Mouse (Mus musculus): ENCODE results near the gene Pabpc1l.
"Not testable (repeated sequence)": the region's sequence is repeated elsewhere in the genome, so short reads cannot be mapped to it uniquely, and the experiment has no call there.

Pabpc1l gene

DNA sequence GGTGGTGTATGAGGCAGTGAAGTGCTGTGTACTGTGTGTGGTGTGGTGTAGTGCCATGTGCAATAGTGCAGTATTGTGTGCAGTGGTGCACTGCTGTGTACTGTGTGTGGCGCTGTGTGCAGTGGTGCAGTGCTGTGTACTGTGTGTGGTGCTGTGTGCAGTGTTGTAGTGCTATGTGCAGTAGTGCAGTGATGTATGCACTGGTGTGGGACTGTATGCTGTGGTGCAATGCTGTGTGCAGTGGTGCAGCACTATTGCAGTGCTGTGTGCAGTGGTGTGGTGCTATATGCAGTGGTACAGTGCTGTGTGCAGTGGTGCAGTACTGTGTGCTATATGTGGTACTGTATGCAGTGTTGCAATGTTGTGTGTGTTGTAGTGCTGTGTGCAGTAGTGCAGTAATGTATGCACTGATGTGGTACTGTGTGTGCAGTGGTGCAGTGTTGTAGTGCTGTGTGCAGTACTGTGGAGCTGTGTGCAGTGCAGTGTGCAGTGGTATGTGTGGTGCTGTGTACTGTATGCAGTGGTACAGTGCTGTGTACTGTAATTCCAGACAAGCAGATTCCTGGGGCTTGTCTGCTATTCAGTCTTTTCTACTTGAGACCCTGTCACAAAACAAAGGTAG lies 13.3 kb downstream of the Pabpc1l start:
- no peak for DNase-seq (ENCODE audit: low spot score)

GRCm38 (mm10) chr2:164040949-164041348 lies 15.7 kb downstream of the Pabpc1l start:
- no peak for DNase-seq (ENCODE audit: low spot score)

- no peak for DNase-seq (ENCODE audit: low spot score)
Measured at GRCm38 (mm10) chr2:164041523-164041922, 16.3 kb downstream of the Pabpc1l start.

GRCm38 (mm10) chr2:164047197-164047690 lies 22.0 kb downstream of the Pabpc1l start:
- peak; percentile 26 for DNase-seq (ENCODE audit: low spot score)

- DNase-seq (ENCODE audit: low spot score): no peak
Measured at GRCm38 (mm10) chr2:164053767-164054166, 28.5 kb downstream of the Pabpc1l start.

DNA sequence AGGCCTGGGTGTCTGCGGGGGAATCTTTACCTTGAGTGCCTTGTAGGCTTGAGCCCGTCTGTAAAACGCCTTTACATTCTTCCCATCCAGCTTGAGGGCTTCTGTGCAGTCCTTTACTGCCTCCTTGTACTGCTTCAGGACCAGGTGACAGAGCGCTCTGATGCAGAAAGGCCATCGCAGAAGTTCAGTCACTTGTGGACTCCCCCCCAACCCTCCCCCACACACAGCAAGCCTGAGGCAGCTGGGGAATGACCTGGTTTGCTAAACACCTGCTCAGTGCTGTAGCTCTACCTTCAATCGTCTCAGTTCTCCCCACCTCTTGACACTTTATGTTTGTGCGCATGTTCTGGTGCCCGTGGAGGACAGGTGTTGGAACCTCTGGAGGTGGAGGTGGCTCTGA lies 29.4 kb downstream of the Pabpc1l start:
- DNase-seq (ENCODE audit: low spot score): no peak

GRCm38 (mm10) chr2:164059634-164060235 lies 34.5 kb downstream of the Pabpc1l start:
- DNase-seq (ENCODE audit: low spot score): no peak

DNA sequence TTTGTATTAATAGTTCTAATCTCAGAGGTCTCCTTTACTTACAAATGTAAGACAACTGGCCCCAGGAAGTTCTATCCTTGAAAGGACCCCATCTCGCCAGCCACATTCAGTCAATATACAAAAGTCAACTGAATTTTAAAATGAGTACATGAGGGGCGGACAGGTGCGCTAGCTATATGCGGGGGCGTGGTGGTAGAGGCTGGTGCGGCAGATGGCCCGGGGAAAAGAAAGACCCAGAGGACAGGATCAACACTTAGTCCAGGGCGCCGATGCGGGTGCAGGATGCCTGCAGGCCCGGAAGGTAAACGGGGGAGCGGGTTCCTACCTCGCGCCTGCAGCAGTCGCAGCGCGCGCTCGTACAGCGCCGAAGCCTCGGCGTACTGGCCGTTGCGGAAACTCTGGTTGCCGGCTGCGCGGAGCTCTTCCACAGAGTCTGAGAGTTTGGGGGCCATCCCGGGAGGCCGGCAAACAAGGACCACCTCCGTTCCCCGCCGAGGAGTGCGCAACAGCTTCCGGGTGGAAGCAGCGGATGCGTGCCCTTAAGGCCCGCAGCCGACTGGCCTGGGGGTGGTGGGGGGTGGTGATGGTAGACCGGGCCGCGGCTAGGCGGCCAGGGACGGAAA lies 45.0 kb downstream of the Pabpc1l start, which contains the start of gene Stk4:
TSS of gene Stk4 (plus strand) at position 181 of the 623 bp plus-strand sequence.
- no peak for DNase-seq (ENCODE audit: low spot score)

- peak; percentile 92 for DNase-seq (ENCODE audit: low spot score)
Measured at GRCm38 (mm10) chr2:164070765-164071436, 45.7 kb downstream of the Pabpc1l start, which contains the start of gene Tomm34. Gene Tomm34, minus strand, starts transcription at chr2:164071169.

GRCm38 (mm10) chr2:164071437-164071820 lies 46.2 kb downstream of the Pabpc1l start:
- DNase-seq (ENCODE audit: low spot score): not testable (repeated sequence)

DNA sequence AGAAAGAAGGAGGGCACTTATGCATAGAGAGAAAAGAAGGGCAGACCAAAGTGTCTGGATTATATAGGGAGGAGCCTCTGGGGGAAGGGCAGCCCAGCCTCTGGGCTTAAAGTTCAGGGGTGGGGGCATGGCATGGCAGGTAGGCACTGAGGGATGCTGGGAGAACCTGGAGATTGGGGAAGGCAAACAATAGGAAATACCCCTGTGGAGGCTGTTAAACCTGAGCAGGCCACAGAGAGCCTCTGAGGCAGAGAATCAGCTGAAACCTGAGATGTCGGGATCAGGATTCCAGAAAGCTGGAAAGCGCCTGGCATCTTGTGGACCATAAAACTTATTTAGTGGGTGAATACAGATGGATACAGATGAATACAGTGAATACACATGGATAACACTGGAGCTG lies 46.9 kb downstream of the Pabpc1l start:
- DNase-seq (ENCODE audit: low spot score): no peak

DNA sequence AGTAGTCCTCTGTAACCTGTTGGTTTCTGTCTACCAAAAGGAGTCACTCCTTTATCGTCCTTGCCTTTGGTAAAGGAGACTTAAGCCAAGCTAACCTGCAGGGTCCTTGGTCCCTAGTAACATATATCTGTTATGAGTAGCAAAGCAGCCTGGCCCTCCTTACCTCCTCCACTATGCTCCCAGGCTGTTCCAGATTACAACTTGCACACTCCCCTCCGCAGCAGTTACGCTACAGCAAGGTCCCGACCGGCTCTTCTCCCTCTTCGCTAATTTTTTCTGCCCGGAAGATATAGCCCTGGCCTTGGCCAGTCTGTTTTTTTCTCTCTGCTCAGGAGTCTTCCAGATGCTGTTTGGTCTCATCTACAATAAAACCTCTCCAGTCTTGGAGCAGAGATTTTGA lies 47.9 kb downstream of the Pabpc1l start:
- no peak for DNase-seq (ENCODE audit: low spot score)

GRCm38 (mm10) chr2:164073918-164074578 lies 48.8 kb downstream of the Pabpc1l start:
- DNase-seq (ENCODE audit: low spot score): peak; percentile 97

DNA sequence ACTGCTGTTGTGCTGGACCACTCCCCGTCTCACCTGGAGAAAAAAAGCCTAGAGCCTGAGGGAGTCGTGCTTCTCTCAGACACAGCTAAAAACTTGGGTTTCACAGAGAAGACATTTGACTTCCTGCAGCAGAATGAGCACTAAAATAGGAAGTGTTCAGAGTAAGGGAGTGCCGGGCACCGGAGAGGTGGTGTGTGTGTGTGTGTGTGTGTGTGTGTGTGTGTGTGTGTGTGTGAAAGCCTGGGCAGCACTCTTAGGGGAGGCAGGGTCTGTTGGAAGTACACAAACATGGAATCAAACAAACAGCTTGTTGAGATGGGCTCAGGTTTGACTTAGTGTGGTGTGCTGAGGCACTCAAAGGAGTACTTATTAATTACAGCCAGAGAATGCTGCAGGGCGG lies 49.8 kb downstream of the Pabpc1l start:
- peak; percentile 10 for DNase-seq (ENCODE audit: low spot score)

GRCm38 (mm10) chr2:164076874-164077425 lies 51.7 kb downstream of the Pabpc1l start:
- DNase-seq (ENCODE audit: low spot score): no peak

- DNase-seq (ENCODE audit: low spot score): no peak
Measured at GRCm38 (mm10) chr2:164077875-164078274, 52.6 kb downstream of the Pabpc1l start.

DNA sequence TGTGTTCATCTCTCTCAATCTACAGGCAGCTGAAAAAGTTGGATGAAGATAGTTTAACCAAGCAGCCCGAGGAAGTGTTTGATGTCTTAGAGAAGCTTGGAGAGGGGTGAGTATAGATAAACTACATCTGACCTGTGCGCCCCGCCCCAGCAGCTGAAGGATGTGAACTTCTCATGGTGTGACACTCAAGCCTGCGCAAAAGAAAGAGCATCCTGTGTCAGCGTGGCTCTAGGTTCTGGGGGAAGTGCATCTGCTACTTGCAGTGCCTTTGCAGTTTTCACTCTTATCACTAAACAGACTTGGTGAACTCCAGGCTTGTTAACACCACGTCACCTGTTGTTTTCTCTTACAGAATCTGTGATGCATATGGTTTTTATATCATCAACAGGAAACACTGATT lies 54.2 kb downstream of the Pabpc1l start:
- no peak for DNase-seq (ENCODE audit: low spot score)

DNA sequence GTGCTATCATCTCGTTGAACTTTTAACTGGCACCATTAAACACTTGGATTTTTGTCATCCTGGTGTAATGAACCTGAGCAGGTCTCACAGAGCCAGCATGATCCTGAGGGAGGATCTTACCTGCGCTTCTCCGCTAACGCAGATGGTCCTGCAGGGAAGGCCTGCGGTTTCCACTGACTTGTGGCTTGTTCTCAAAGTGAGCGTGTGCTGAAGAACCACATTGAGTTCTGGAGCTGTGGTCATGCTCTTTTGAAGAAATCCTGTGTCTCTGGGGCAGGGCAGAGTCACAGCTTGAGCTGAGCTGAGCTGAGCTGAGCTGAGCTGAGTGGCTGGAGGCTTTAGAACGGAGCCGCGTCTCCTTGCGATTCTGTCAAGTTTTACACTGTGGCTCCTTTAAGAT lies 56.3 kb downstream of the Pabpc1l start:
- no peak for DNase-seq (ENCODE audit: low spot score)

- no peak for DNase-seq (ENCODE audit: low spot score)
Measured at GRCm38 (mm10) chr2:164082175-164082574, 56.9 kb downstream of the Pabpc1l start.

- DNase-seq (ENCODE audit: low spot score): no peak
Measured at GRCm38 (mm10) chr2:164083609-164084341, 58.5 kb downstream of the Pabpc1l start.

DNA sequence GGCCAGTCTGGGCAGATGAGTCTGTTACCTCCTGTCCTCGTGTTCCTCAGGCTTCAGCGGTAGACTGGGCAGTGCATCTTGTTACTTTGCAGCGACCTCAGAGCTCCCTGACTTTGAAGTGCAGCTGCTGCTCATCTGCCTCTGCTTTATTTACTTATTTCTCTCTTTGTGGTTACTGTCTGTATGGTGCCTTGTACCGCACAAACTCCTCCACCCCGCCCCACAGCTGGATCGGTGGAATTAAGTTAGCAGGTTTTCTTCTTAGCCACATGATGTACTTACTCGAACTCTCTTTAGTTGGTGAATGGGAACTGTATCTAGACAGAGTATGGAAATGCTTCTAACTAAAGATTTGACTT lies 59.1 kb downstream of the Pabpc1l start:
- no peak for DNase-seq (ENCODE audit: low spot score)
